Mouse (Mus musculus) C2C12 (cell line): ENCODE measurements at regions not wholly inside any gene's neighbourhood (a gene's known extent, or its start where the extent isn't known, plus 50 kb on each side); places are given as distances from the start of the nearest gene placed in this dataset.

Experiments
- CTCF ChIP-seq: IDR thresholded peaks from one replicate; pipeline ENCODE4 v1.5.1; 2011; ENCODE audit not compliant: control insufficient read depth, insufficient read depth, insufficient read length
- MAX ChIP-seq: IDR thresholded peaks from one replicate; pipeline ENCODE4 v1.6.1; 2011; ENCODE audit warnings: mild to moderate bottlenecking, control low read depth

GRCm38 (mm10) chr5:120018126-120018525 is 98.1 kb upstream of the Rbm19 start:
- no peak for TF ChIP-seq CTCF
- no peak for TF ChIP-seq MAX
